Mouse (Mus musculus): Measurements from ENCODE around the gene Myo1c. TPM values are rescaled to one million over a fixed set of nuclear protein-coding genes. Genes with fewer than 3 reads are reported as not detected.
"Not testable (repeated sequence)": the region's sequence is repeated elsewhere in the genome, so short reads cannot be mapped to it uniquely, and the experiment has no call there.

Gene Myo1c
- polyA plus RNA-seq, 1 experiment: 152 TPM

DNA sequence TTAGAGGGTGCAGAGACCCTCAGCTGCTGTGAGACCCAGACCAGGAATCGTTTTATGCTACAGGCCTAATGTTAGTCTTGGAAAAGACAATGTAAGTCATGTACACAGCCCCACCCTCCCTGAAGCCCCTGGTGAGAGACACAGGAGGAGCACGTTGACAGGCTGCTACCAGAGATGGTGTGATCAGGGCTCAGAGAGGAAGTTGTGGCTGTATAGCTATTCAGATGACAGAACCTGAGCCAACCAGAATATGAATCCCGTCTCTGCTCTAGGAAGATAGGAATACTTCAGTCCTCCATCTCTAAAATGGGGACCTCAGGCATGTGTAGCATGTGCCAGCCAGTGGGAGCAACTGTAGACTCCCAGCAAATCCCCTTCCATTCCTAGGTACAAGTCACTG is 18.3 kb downstream of the Myo1c start:
- DNase-seq (ENCODE audit: low read depth): no peak

- no peak for DNase-seq (ENCODE audit: low read depth)
Observed at GRCm38 (mm10) chr11:75669176-75669852, 19.0 kb downstream of the Myo1c start.

DNA sequence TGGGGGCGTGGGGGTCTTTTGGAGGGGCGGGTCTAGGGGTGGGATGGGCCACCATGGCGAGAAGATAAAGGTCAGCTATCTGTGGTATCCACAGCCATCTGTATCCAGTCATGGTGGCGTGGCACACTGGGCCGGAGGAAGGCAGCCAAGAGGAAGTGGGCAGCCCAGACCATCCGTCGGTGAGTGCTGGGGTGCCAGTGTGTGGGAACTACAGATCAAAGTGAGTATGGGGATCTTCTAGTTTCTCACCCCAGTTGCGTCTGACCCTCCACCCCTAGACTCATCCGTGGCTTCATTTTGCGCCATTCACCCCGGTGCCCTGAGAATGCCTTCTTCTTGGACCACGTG is 19.5 kb downstream of the Myo1c start:
- DNase-seq (ENCODE audit: low read depth): no peak

DNA sequence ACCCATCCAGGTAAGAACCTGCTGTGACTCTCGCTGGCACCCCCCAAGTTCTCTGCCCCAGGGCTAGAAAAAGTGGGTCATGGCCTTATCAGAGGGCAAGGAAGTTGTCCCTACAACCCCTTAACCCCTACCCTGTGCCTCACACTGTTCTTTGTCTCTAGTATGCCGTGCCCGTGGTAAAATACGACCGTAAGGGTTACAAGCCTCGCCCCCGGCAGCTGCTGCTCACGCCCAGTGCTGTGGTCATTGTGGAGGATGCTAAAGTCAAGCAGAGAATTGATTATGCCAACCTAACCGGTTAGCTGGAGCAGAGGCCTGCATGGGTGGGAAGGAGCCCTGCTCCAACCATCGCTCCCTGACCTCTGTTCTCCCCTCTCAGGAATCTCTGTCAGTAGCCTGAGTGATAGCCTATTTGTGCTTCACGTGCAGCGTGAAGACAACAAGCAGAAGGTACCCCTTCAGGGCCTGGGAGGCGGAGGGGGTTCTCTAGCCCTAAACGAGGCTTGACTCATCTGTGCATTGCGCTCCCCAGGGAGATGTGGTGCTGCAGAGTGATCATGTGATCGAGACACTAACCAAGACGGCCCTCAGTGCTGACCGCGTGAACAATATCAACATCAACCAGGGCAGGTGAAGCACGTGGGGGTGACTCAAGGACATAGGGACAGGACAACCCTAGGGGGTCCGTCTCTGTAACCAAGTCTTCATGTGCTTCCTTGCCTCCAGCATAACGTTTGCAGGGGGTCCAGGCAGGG is 21.3 kb downstream of the Myo1c start:
- no peak for DNase-seq (ENCODE audit: low read depth)

DNA sequence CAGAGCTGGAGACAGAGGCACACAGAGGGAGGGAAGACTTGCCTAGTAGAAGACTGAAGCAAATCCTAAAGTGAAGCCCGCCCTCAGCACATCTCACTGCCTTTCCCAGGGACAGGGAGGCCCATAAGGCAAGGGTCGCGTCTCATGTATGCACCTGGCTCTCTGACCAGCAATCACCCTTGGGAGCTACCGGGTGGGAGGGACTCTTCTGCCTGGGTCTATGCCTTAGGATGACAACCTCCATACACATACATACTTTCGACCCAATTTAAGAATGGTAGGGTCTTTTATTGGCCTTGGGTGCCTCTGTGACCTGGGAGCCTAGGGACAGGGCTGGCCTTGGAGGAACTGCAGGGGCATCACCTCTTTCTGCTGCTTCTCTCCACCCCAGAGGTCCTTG is 23.1 kb downstream of the Myo1c start:
- DNase-seq (ENCODE audit: low read depth): no peak

- no peak for DNase-seq (ENCODE audit: low read depth)
Observed at GRCm38 (mm10) chr11:75674875-75675274, 24.6 kb downstream of the Myo1c start.

GRCm38 (mm10) chr11:75677881-75678746 is 27.8 kb downstream of the Myo1c start:
- no peak for DNase-seq (ENCODE audit: low read depth)

DNA sequence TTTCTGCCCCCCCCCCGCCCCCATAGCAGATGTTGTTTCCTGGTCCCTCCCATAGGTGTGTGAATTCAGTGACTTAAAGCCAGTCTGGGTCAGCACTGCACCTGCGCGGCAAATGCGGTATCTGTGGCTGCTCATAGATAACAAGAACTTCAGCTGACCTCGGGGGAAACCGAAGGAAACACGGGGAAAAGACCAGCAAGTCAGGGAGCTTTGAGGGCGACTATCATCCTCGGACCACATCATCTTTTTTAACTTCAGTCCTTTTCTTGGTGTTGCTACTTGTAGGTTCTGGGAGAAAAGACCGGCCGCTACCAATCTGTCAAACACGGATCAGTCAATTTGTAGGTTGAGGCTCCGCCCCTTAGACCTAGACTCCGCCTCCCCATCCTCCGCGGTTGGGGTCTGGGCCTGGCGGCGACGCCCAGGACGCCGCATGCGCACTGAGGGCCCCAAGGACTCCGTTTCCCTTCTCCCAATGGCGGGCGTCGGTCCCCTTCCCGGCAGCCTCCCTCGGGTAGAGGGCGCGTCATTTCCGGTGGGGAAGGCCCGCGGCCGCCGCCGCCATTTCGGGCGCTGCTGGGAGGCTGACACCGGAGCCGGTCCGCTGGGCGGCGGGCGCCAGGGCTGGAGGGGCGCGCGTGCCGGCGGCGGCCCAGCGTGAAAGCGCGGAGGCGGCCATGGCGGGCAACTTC is 28.6 kb downstream of the Myo1c start, which contains the start of gene Crk:
TSS of gene Crk (plus strand) at position 513 of the 692 bp plus-strand sequence.
- peak; percentile 56 for DNase-seq (ENCODE audit: low read depth)

GRCm38 (mm10) chr11:75679439-75680171 is 29.3 kb downstream of the Myo1c start:
- DNase-seq (ENCODE audit: low read depth): no peak

DNA sequence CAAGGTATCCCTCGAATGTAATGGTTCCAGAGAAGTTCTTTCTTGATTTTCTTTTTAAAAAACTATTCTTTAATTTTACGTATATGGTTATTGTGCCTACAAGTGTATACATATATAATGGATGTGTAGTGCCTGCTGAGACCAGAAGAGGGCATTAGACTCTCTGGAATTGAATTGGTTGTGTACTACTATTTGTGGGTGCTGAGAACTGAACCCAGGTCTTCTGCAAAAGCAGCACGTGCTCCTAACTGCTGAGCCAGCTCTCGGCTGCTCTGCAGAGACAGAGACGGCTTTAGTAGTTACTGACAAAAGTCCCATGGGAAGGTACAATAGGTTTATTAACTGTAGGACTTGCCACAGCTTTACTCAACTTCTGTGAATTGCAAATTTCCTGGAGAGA is 34.2 kb downstream of the Myo1c start:
- no peak for DNase-seq (ENCODE audit: low read depth)

DNA sequence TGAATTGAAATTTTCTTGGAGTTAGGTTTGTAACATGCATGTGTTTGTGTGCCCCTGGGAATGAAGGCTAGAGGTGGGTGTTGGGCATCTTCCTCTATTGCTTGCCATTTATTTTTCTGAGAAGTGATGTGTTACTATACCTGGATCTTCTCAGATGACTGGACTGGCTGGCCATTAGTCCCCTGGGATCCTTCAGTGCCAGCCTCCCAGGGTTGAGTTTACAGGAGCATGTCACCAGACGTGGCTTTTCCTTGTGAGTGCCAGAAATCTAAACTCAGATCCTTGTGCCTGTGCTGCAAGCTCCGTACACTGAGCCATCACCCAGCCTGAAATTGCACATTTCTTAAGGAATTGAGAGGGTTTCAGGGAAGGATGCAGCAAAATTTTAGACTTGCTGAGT is 34.7 kb downstream of the Myo1c start:
- DNase-seq (ENCODE audit: low read depth): no peak

DNA sequence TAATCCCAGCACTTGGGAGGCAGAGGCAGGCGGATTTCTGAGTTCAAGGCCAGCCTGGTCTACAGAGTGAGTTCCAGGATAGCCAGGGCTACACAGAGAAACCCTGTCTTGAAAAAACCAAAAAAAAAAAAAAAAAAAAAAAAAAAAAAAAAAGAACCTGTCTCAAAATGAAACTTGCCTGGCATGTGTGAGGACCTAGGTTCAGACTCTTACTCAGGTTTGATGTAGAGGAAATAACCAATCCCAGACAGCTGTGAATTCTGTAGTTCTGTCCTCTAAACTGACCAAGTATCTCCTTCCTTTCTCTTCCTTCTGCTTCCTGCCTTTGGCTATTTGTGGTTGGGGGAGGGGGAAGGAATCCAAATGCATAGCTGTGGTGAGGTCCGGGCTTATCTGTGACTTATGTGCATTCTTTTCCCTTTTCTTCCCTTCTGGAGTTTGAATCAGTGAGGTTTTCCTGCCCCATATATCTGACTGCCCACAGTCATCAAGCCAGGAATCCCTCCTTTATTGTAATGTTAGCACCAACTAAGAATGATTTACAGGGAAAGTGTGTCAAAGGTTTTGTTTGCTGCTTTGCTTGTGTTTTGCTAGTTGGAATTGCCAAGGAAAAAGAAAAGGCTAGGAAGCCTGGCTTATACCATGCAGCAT is 37.2 kb downstream of the Myo1c start:
- DNase-seq (ENCODE audit: low read depth): no peak

DNA sequence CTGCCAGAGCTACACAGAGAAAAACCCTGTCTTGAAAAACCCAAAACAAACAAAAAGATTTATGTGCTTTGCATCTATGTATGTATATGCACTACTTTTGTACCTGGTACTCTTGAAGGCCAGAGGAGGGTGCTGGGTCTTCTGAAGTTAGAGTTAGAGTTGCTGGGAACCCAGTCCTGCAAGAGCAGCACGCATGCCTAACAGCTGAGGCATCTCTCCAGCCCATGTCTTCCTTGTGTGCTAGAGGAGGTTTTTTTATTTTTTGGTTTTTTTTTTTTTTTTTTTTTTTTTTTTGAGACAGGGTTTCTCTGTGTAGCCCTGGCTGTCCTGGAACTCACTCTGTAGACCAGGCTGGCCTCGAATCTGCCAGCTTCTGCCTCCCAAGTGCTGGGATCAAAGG is 37.8 kb downstream of the Myo1c start:
- DNase-seq (ENCODE audit: low read depth): no peak

- DNase-seq (ENCODE audit: low read depth): no peak
Observed at GRCm38 (mm10) chr11:75689977-75690376, 39.7 kb downstream of the Myo1c start.

- DNase-seq (ENCODE audit: low read depth): no peak
Observed at GRCm38 (mm10) chr11:75691047-75691446, 40.7 kb downstream of the Myo1c start.

DNA sequence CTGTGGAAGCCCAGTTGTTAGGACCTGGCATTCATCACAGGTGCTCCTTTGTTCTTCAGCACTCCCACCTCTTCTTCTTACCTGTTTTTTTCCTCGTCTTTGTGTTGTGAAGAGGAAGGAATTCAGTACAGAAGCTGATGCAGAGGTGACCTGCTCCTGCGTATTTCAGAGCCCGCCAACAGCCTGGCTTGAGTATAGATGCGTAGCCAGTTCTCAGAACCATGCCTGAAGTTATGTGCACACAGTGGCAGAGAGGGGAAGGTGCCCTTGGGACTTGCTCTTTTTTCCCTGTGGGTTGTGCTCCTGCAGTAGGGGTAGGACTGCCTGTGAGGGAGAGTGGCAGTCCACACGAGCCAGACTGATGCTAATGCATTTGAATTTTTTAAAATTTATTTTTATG is 43.3 kb downstream of the Myo1c start:
- DNase-seq (ENCODE audit: low read depth): no peak

DNA sequence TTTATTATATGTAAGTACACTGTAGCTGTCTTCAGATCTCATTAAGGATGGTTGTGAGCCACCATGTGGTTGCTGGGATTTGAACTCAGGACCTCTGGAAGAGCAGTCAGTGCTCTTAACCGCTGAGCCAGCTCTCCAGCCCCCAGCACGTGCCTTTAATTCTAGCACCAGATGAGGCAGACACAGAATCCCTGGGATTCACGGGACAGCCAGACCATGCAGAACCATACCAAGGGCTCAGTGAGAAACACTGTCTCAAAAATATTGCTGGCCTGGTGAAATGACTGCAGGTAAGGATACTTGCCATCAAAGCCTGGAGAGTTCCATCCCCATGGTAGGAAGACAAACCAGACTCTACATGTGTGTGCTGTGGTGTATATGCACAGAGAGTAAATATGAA is 47.2 kb downstream of the Myo1c start:
- DNase-seq (ENCODE audit: low read depth): not testable (repeated sequence)

DNA sequence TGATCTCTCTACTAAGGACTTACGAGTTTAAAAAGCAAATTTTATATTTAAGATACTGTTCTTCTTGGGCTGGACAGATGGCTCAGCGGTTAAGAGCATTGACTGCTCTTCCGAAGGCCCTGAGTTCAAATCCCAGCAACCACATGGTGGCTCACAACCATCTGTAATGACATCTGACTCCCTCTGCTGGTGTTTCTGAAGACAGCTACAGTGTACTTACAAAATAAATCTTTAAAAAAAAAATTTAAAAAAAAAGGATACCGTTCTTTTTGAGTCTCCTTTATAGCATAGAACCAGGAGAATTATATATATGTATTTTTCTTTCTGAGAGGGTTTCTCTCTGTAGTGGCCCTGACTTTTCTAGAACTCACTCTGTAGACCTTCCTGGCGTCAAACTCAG is 50.3 kb downstream of the Myo1c start:
- DNase-seq (ENCODE audit: low read depth): no peak

DNA sequence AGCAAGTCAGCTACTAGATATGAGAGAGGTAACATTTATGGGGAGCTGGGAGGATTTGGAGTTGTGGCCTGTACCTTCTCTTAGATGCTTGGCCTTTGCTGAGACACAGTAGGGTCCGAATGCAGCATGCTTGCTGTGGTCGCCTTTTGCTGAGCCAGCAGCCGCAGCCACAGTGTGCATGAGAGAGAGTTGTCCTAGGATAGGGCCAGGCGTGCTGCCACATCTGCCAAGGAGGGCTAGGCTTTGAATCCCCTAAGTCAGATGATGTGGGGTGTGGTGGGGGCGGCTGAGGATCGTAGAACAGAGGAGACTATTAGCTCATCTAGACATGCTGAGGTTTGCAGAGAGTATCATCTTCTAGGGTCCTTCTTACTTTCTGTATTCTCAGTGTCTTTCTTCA is 52.5 kb downstream of the Myo1c start:
- no peak for DNase-seq (ENCODE audit: low read depth)

GRCm38 (mm10) chr11:75703748-75704147 is 53.4 kb downstream of the Myo1c start:
- no peak for DNase-seq (ENCODE audit: low read depth)

GRCm38 (mm10) chr11:75713949-75714348 is 63.6 kb downstream of the Myo1c start:
- no peak for DNase-seq (ENCODE audit: low read depth)
